13 mouse cellular contexts compared by ENCODE assay signal in the genomic region with DNA sequence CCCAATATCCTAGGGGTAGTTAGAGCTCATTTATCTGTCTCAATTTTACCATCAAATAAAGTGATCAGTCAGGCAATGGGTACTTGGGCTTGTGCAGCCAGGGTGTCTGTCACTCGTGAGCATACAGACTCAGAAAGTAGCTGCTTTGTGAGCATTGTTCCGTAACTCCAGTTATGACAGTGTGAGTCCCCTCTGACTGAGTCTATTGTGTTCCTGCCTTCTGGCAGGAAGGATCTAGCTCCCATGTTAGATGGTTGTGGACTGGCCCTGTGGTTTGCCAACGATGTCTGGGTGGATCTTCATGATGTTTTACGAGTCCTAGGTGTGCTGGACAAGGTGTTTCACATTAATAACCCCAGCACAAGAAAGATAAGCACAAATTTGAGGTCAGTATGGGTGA. TPM values are rescaled to one million over a fixed set of nuclear protein-coding genes. Genes with fewer than 3 reads are reported as not detected.
DNase-seq lines count a peak whose midpoint lies in the region; ATAC-seq and TF ChIP-seq lines count a peak whose summit lies in the region.
"Had no signal": no experiment of that assay in that cellular context is flagged by ENCODE, and none has a peak within 500 bp of the region (broad histone marks: within the 10 kb centered on the region; RNA-seq: fewer than 3 reads in every experiment).

No protein-coding gene starts in this region.

- H3K4me1 ChIP-seq in heart, embryonic 15.5 days (replicated peaks): peaks cover 16% of the 10 kb centered on the region
- H3K4me1 ChIP-seq in megakaryocyte, embryonic 14.5 days: peaks cover 47% of the 10 kb centered on the region
- H3K4me1 ChIP-seq in heart, postnatal 0 days (ENCODE audit: control insufficient read depth, insufficient read depth): peaks cover 10% of the 10 kb centered on the region; the same call in 1 of the 2 replicates
- H3K4me1 ChIP-seq in stomach, embryonic 15.5 days: peaks cover 8% of the 10 kb centered on the region

- peak overlapping the region; percentile 53; the same call in 1 of the 2 replicates for H3K4me2 ChIP-seq in heart, embryonic 15.5 days
- H3K4me2 ChIP-seq in heart, postnatal 0 days (ENCODE audit: low read depth, low read length): 0 out of 2 replicates have a peak overlapping the region, but pooled peaks have one; percentile 45
- H3K4me2 ChIP-seq in stomach, embryonic 15.5 days: no peak overlapping the region

- no peaks in the 10 kb centered on the region for H3K9me3 ChIP-seq in heart, embryonic 15.5 days (replicated peaks)
- H3K9me3 ChIP-seq in megakaryocyte, embryonic 14.5 days: no peaks in the 10 kb centered on the region
- H3K9me3 ChIP-seq in heart, postnatal 0 days (replicated peaks; ENCODE audit: control insufficient read depth, low read length): no peaks in the 10 kb centered on the region
- no peaks in the 10 kb centered on the region for H3K9me3 ChIP-seq in stomach, embryonic 15.5 days

- no peaks in the 10 kb centered on the region for H3K36me3 ChIP-seq in heart, embryonic 15.5 days
- H3K36me3 ChIP-seq in megakaryocyte, embryonic 14.5 days (replicated peaks; ENCODE audit: low read length): no peaks in the 10 kb centered on the region
- H3K36me3 ChIP-seq in heart, postnatal 0 days (replicated peaks; ENCODE audit: control insufficient read depth, insufficient read depth, low read length): no peaks in the 10 kb centered on the region
- no peaks in the 10 kb centered on the region for H3K36me3 ChIP-seq in stomach, embryonic 15.5 days

- no peak for DNase-seq in heart, postnatal 14 days
- no peak for DNase-seq in heart, postnatal 0 days (ENCODE audit: low spot score)
- no peak for DNase-seq in thymus, postnatal 14 days
- DNase-seq: adrenal gland, postnatal 10 days; cerebellum, adult 18-20 months; right cerebral cortex, postnatal 25 days had no signal

- intact Hi-C loops in heart, postnatal 14 days (cut with DNase I): no loop called here

- ATAC-seq in heart, embryonic 15.5 days (replicated peaks; ENCODE audit: insufficient number of reproducible peaks, insufficient read depth, low FRiP score, low read depth): no peak
- ATAC-seq in megakaryocyte, adult 5-6 weeks (ENCODE audit: poor library complexity, severe bottlenecking): no peak
- no peak for ATAC-seq in heart, postnatal 0 days (ENCODE audit: insufficient read depth, low read depth)
- ATAC-seq in stomach, embryonic 15.5 days (ENCODE audit: insufficient read depth, low FRiP score, low read depth): no peak
- ATAC-seq: inflammation-experienced regulatory T-cells, adult 6 months had no signal

- no peak for TF ChIP-seq EP300 in heart, postnatal 0 days (IDR thresholded peaks at IDR 0.05; ENCODE audit: low read depth)

- 51% methylated on average over 4 of the region's 4 CpGs for WGBS in heart, embryonic 15.5 days
- 47% methylated on average over 4 of the region's 4 CpGs for WGBS in heart, postnatal 0 days
- WGBS in stomach, embryonic 15.5 days: 46% methylated on average over 4 of the region's 4 CpGs

- no peak overlapping the region for H3K27ac ChIP-seq in heart, embryonic 15.5 days
- H3K27ac ChIP-seq in heart, postnatal 0 days (ENCODE audit: low read depth): 0 out of 2 replicates have a peak overlapping the region, but pooled peaks have one; percentile 2
- H3K27ac ChIP-seq in stomach, embryonic 15.5 days: 0 out of 2 replicates have a peak overlapping the region, but pooled peaks have one; percentile 31

- TF ChIP-seq CTCF in heart, postnatal 0 days (IDR thresholded peaks at IDR 0.05; ENCODE audit: low read depth): no peak

- peaks cover 32% of the 10 kb centered on the region for H3K27me3 ChIP-seq in heart, embryonic 15.5 days
- peaks cover 44% of the 10 kb centered on the region for H3K27me3 ChIP-seq in megakaryocyte, embryonic 14.5 days (replicated peaks)
- peaks cover 14% of the 10 kb centered on the region for H3K27me3 ChIP-seq in heart, postnatal 0 days (ENCODE audit: control insufficient read depth, insufficient read depth, low read length)
- 0 out of 2 replicates have a peak, but pooled peaks cover 9% of the 10 kb centered on the region for H3K27me3 ChIP-seq in stomach, embryonic 15.5 days (replicated peaks)

- H3K4me3 ChIP-seq in heart, embryonic 15.5 days: no peak overlapping the region
- H3K4me3 ChIP-seq in megakaryocyte, embryonic 14.5 days (replicated peaks): peak overlapping the region; percentile 65
- H3K4me3 ChIP-seq in heart, postnatal 0 days (ENCODE audit: low read depth, low read length): no peak overlapping the region; the same call in 1 of the 2 replicates
- no peak overlapping the region for H3K4me3 ChIP-seq in stomach, embryonic 15.5 days (replicated peaks)

- no peak overlapping the region for H3K9ac ChIP-seq in heart, embryonic 15.5 days
- no peak overlapping the region for H3K9ac ChIP-seq in heart, postnatal 0 days (replicated peaks; ENCODE audit: low read depth, low read length)
- no peak overlapping the region for H3K9ac ChIP-seq in stomach, embryonic 15.5 days

RNA-seq across cellular contexts. Expression of a gene that starts 21.2 kb away (rescaled TPM):
- polyA plus RNA-seq in heart, embryonic 15.5 days (2015; fragmentation: Nextera tagmentation; extraction: Ambion mirVana): 10.9 and 14.4 TPM in 2 replicates
- 1 to 10 TPM; 4.9 to 5.8 TPM for total RNA-seq in heart, postnatal 14 days (2021)
- 4.9 and 8.0 TPM in 2 replicates for polyA plus RNA-seq in megakaryocyte, embryonic 14.5 days (2012; ENCODE audit: insufficient read depth, low replicate concordance)
- total RNA-seq in megakaryocyte, adult 5-6 weeks (2015): 2.1 and 2.4 TPM in 2 replicates
- total RNA-seq in megakaryocyte, adult 5-6 weeks (2017): 2.7 and 4.7 TPM in 2 replicates
- 12.6 and 21.4 TPM in 2 replicates for total RNA-seq in heart, postnatal 0 days (2014; rRNA removed; ENCODE audit: low replicate concordance)
- 9.6 and 9.8 TPM in 2 replicates for polyA plus RNA-seq in heart, postnatal 0 days (2015; fragmentation: Nextera tagmentation; extraction: Ambion mirVana)
- polyA plus RNA-seq in stomach, embryonic 15.5 days (2015; fragmentation: Nextera tagmentation; extraction: Ambion mirVana): 16.1 and 18.8 TPM in 2 replicates

RNA-seq across cellular contexts. Expression of a gene that starts 56.5 kb away (rescaled TPM):
- polyA plus RNA-seq in heart, embryonic 15.5 days (2015; fragmentation: Nextera tagmentation; extraction: Ambion mirVana): 6.7 and 8.3 TPM in 2 replicates
- 1 to 10 TPM; 4.3 to 5.0 TPM for total RNA-seq in heart, postnatal 14 days (2021)
- 0.96 TPM in 1 of 2 replicates, not detected in the other for polyA plus RNA-seq in megakaryocyte, embryonic 14.5 days (2012; ENCODE audit: insufficient read depth, low replicate concordance)
- not detected in 2 replicates for total RNA-seq in megakaryocyte, adult 5-6 weeks (2015)
- total RNA-seq in megakaryocyte, adult 5-6 weeks (2017): 0.18 TPM in 1 of 2 replicates, not detected in the other
- 17.9 and 18.5 TPM in 2 replicates for total RNA-seq in heart, postnatal 0 days (2014; rRNA removed; ENCODE audit: low replicate concordance)
- polyA plus RNA-seq in heart, postnatal 0 days (2015; fragmentation: Nextera tagmentation; extraction: Ambion mirVana): 5.3 and 6.4 TPM in 2 replicates
- polyA plus RNA-seq in stomach, embryonic 15.5 days (2015; fragmentation: Nextera tagmentation; extraction: Ambion mirVana): 10.3 and 12.7 TPM in 2 replicates

RNA-seq across cellular contexts. Expression of a gene that starts 57.8 kb away (rescaled TPM):
- 0.06 TPM in 1 of 2 replicates, not detected in the other for polyA plus RNA-seq in heart, embryonic 15.5 days (2015; fragmentation: Nextera tagmentation; extraction: Ambion mirVana)
- total RNA-seq in heart, postnatal 14 days (2021): not detected
- polyA plus RNA-seq in megakaryocyte, embryonic 14.5 days (2012; ENCODE audit: insufficient read depth, low replicate concordance): not detected in 2 replicates
- not detected in 2 replicates for total RNA-seq in megakaryocyte, adult 5-6 weeks (2015)
- not detected in 2 replicates for total RNA-seq in megakaryocyte, adult 5-6 weeks (2017)
- not detected in 2 replicates for total RNA-seq in heart, postnatal 0 days (2014; rRNA removed; ENCODE audit: low replicate concordance)
- not detected in 2 replicates for polyA plus RNA-seq in heart, postnatal 0 days (2015; fragmentation: Nextera tagmentation; extraction: Ambion mirVana)
- polyA plus RNA-seq in stomach, embryonic 15.5 days (2015; fragmentation: Nextera tagmentation; extraction: Ambion mirVana): 0.12 and 0.18 TPM in 2 replicates
- total RNA-seq: adrenal gland, postnatal 10 days; left cerebral cortex, adult 8-10 months had no signal
- polyA plus RNA-seq: neural tube, embryonic 11.5 days had no signal
